Mouse (Mus musculus) liver, embryonic 14.5 days (tissue): ENCODE results near the gene Tnfrsf12a. TPM values are rescaled to one million over a fixed set of nuclear protein-coding genes. Genes with fewer than 3 reads are reported as not detected.

Source experiments
- ATAC-seq: fragments of 200-750 bp; cut with Nextera tagmentation; 2 replicates; pipeline ENCODE4 v1.8.0; 2017; ENCODE audit warnings: moderate number of reproducible peaks, mild to moderate bottlenecking, moderate library complexity; ENCODE audit not compliant: insufficient read depth
- DNase-seq, 3 experiments: peaks; one replicate each; pipeline ENCODE4 v3.0.0-alpha.2; 2012 to 2013; ENCODE audit warnings: low read depth in 3 of 3, low spot score in 3 of 3
- H3K27ac ChIP-seq: fragments of 300-500 bp; sonication (generic); 2 replicates; pipeline ENCODE4 v1.5.1; 2014; ENCODE audit warnings: moderate library complexity, mild to moderate bottlenecking, control low read depth, inconsistent platforms
- H3K27me3 ChIP-seq: fragments of 300-500 bp; sonication (generic); 2 replicates; pipeline ENCODE4 v1.6.1; 2014; ENCODE audit warnings: mild to moderate bottlenecking, low read length, moderate library complexity; ENCODE audit not compliant: control insufficient read depth, insufficient read depth
- H3K36me3 ChIP-seq: fragments of 300-500 bp; sonication (generic); replicated peaks from 2 replicates; pipeline ENCODE4 v1.6.1; 2014; ENCODE audit warnings: low read depth; ENCODE audit not compliant: control insufficient read depth, insufficient read depth
- H3K4me1 ChIP-seq, 2 experiments: fragments of 200-500 bp in 1 of 2; fragments of 300-500 bp in 1 of 2; sonication (generic) in 1 of 2; replicated peaks; 2 replicates each; pipeline ENCODE4 v1.6.1; 2012 to 2014; ENCODE audit warnings: antibody characterized with exemption in 1 of 2, inconsistent platforms in 1 of 2, low read length in 1 of 2; ENCODE audit not compliant: control insufficient read depth in 2 of 2, insufficient read depth in 2 of 2
- H3K4me2 ChIP-seq: fragments of 300-500 bp; sonication (generic); 2 replicates; pipeline ENCODE4 v1.6.1; 2014; ENCODE audit warnings: low read depth, mild to moderate bottlenecking, control low read depth, moderate library complexity
- H3K4me3 ChIP-seq, 2 experiments: fragments of 200-500 bp in 1 of 2; fragments of 300-500 bp in 1 of 2; sonication (generic) in 1 of 2; 2 replicates each; pipeline ENCODE4 v1.5.1; 2012 to 2014; ENCODE audit warnings: low read depth in 2 of 2, low read length in 2 of 2, mild to moderate bottlenecking in 2 of 2, control low read depth in 1 of 2, inconsistent platforms in 1 of 2, moderate library complexity in 1 of 2; ENCODE audit not compliant: insufficient read depth in 1 of 2
- H3K9ac ChIP-seq: fragments of 300-500 bp; sonication (generic); replicated peaks from 2 replicates; pipeline ENCODE4 v1.6.1; 2014; ENCODE audit warnings: mild to moderate bottlenecking, control low read depth, moderate library complexity
- H3K9me3 ChIP-seq: fragments of 300-500 bp; sonication (generic); 2 replicates; pipeline ENCODE4 v1.6.1; 2016; ENCODE audit warnings: low read length, mixed read lengths; ENCODE audit not compliant: control insufficient read depth
- CTCF ChIP-seq: IDR thresholded peaks from 2 replicates; pipeline ENCODE4 v1.5.1; 2016; ENCODE audit warnings: antibody characterized with exemption, low read depth, control low read depth
- EP300 ChIP-seq: IDR thresholded peaks from 2 replicates; pipeline ENCODE4 v1.6.1; 2016; ENCODE audit warnings: antibody characterized with exemption, low read depth
- WGBS: fragments of 180-500 bp; shearing (Covaris S2); extraction: QIAGEN DNeasy Blood & Tissue Kit; methylation state at CpG from one replicate; pipeline ENCODE4 v1.1.7; 2014; ENCODE audit not compliant: insufficient replicate concordance; 5-methylcytosine and 5-hydroxymethylcytosine counted together
- polyA plus RNA-seq, 2 experiments: library from polyadenylated mRNA; depleted of rRNA in 1 of 2; stranded (reverse) in 1 of 2; unstranded in 1 of 2; fragments of >200 nt; fragmentation: Nextera tagmentation in 1 of 2; extraction: Ambion mirVana in 1 of 2; gene quantifications; 2 replicates each; pipeline versions ENCODE4 v1.2.1 to v1.2.3; 2012 to 2014

Gene Tnfrsf12a
- polyA plus RNA-seq, 2 experiments = 1.7 to 3.9 TPM

DNA sequence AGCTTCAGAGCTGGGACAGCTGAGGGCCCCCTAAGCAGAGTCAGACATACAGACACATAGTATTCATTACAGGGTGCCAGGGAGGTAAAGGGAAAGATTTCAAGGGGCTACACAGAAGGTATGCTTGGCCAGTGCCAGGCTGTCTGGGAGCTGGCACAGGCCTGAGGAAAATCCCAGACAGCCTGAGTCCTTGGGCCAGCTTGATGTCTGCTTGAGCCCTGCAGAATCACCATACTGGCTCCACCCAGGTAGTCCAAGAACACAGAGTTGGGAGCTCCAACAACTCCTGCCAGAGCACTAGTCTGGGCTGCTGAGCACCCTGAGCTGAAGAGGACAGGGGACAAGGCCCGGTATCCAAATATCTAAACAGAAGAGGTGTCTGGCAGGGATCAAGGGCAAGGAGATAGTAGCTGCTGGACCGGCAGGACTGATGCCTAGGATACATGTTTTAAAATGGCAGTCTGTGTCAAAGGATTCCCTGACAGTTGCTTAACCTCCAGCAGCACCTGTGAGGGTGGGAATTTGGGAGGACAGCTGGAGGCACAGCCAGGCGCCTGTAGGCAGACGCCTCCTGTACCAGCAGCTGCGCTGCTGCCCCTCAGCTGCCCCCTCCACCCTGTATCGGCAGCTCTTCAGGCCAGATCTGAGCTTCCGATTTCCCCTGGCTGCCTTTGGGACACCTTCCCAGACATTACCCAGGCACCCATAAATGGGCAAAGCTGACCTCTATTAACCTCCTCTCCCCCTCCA lies 45.3 kb upstream of the Tnfrsf12a start, which contains the start of gene 1520401A03Rik:
Gene 1520401A03Rik (minus strand): TSS at position 408 of the 750 bp plus-strand sequence.
- DNase-seq (no peak), ATAC-seq (no peak)
- no peak within 1 kb of the TSS for H3K4me3 ChIP-seq
- H3K27ac ChIP-seq = no peak within 1 kb of the TSS
- no peaks in the 10 kb centered on the region for H3K27me3 ChIP-seq
- WGBS = 74% methylated on average over 7 of the region's 7 CpGs
- TF ChIP-seq EP300 = no peak
- TF ChIP-seq CTCF = no peak
- no peak within 1 kb of the TSS for H3K9ac ChIP-seq
- no peaks in the 10 kb centered on the region for H3K9me3 ChIP-seq
- no peaks in the 10 kb centered on the region for H3K36me3 ChIP-seq
- no peak within 1 kb of the TSS for H3K4me2 ChIP-seq
- peaks cover 8 to 16% of the 10 kb centered on the region in 2 experiments for H3K4me1 ChIP-seq

DNA sequence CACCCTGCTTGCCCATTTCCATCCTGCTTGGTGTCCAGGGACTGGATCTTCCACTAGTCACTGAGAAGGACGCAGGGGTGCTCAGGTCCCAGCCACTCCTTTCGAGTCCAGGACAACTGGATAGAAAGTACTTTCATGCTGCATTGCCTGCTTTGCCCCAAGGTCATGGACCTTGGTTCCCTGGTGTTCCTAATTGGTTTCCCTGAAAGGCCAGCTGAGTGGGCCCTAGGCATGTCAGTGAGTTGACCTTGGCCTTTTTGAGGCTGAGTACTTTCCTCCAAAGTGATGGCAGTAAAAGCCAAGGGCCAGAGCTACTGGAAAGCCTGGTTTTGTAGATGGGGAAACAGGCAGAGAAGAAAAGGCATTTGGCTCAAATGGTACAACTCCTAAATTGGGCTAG lies 44.6 kb upstream of the Tnfrsf12a start:
- no peak overlapping the region for H3K27ac ChIP-seq
- H3K4me1 ChIP-seq = peaks cover 8 to 13% of the 10 kb centered on the region in 2 experiments
- H3K4me2 ChIP-seq = no peak overlapping the region
- no peaks in the 10 kb centered on the region for H3K9me3 ChIP-seq
- no peak for ATAC-seq
- no peaks in the 10 kb centered on the region for H3K27me3 ChIP-seq
- no peak overlapping the region for H3K9ac ChIP-seq
- no peak for DNase-seq
- no peak for TF ChIP-seq EP300
- TF ChIP-seq CTCF = no peak
- WGBS = 70% methylated on average over 2 of the region's 2 CpGs
- no peak overlapping the region for H3K4me3 ChIP-seq
- no peaks in the 10 kb centered on the region for H3K36me3 ChIP-seq

DNA sequence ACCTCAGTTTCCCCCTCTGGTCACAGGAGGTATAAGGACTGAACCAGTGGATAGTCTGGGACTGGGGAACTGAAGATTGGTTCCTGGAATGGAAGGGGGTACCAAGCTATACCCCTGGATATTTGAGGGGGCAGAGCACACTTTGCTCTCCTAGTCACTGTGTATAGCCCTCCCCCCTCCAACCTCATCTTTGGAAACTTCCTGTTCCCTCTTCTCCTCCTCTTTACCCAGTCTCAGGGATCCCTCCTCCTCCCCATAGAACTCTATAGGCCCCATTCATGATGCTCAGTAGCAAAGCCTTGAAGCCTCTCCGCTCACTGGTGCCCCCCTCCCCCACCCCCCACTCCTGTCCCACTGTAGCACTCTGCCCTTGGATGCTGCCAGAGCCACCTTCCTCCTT lies 42.2 kb upstream of the Tnfrsf12a start:
- H3K4me1 ChIP-seq = peaks cover 0 to 3% of the 10 kb centered on the region in 2 experiments; a peak in 1 of 4 replicates
- 23% methylated on average over 1 of the region's 1 CpGs for WGBS
- H3K4me2 ChIP-seq = no peak overlapping the region
- TF ChIP-seq CTCF (no peak), EP300 (no peak)
- H3K27me3 ChIP-seq = no peaks in the 10 kb centered on the region
- H3K36me3 ChIP-seq = no peaks in the 10 kb centered on the region
- H3K9me3 ChIP-seq = no peaks in the 10 kb centered on the region
- DNase-seq (no peak), ATAC-seq (no peak)
- H3K9ac ChIP-seq = no peak overlapping the region
- H3K4me3 ChIP-seq = no peak overlapping the region
- no peak overlapping the region for H3K27ac ChIP-seq

DNA sequence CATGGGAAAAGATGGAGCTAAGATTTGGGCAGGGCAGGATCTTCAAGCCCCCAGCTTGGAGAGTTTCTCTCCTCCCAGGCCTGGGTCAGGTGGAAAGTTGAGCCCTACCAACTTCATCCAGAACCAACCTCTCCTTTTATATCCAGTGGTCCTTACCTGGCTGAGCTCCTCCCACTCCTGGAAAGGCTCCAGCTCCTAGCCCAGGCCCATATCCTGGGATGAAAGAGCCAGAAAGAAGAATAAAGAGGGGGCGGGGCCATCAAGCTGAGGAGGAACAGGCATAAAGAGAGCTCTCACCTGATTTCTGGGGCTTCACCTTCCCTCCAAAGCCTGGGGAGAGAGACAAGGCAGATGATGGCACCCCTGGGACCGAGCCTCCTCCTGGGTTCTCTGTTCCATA lies 39.7 kb upstream of the Tnfrsf12a start:
- Histone ChIP-seq H3K36me3 (no peaks in the 10 kb centered on the region), H3K4me2 (no peak overlapping the region), H3K4me1 (peaks cover 0 to 3% of the 10 kb centered on the region in 2 experiments; a peak in 1 of 4 replicates), H3K9me3 (no peaks in the 10 kb centered on the region), H3K27me3 (no peaks in the 10 kb centered on the region), H3K9ac (no peak overlapping the region), H3K4me3 (no peak overlapping the region), H3K27ac (no peak overlapping the region)
- no peak for DNase-seq
- WGBS = 20% methylated on average over 2 of the region's 2 CpGs
- ATAC-seq = no peak
- TF ChIP-seq CTCF (no peak), EP300 (no peak)

DNA sequence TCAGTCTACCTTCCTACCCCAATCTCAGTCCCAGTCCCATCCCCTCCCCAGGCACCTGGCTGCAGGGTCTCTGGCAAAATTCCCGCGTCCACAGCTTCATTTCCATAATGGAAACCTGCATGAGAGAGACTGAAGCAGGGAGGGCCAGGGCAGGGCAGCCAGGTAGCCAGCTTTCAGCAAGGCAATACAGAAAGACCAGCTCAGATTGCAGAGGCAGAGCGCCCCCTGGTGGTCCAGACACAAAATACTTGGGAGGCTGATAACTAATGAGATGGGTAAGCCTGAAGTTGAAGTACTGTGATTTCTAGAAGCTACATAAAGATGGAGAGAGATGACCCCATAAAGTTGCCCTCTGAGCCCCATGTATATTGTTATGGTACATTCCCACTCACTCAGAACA lies 28.9 kb upstream of the Tnfrsf12a start:
- DNase-seq (peak; percentile 30 to 40 (median 33)), ATAC-seq (no peak)
- no peaks in the 10 kb centered on the region for H3K4me1 ChIP-seq
- H3K27ac ChIP-seq = no peak overlapping the region
- WGBS = 0% methylated on average over 3 of the region's 3 CpGs
- no peak for TF ChIP-seq EP300
- peak; percentile 93 for TF ChIP-seq CTCF
- peaks cover under 1% of the 10 kb centered on the region for H3K27me3 ChIP-seq
- no peaks in the 10 kb centered on the region for H3K36me3 ChIP-seq
- H3K4me2 ChIP-seq = no peak overlapping the region
- H3K9ac ChIP-seq = no peak overlapping the region
- H3K4me3 ChIP-seq = no peak overlapping the region
- H3K9me3 ChIP-seq = no peaks in the 10 kb centered on the region
